Mouse (Mus musculus) hindbrain, embryonic 15.5 days (tissue): ENCODE measurements at regions not wholly inside any gene's neighbourhood (a gene's known extent, or its start where the extent isn't known, plus 50 kb on each side); places are given as distances from the start of the nearest gene placed in this dataset.
A peak's percentile ranks its signal among the peaks of the same experiment; 100 is the strongest.
"Not testable (repeated sequence)": the region's sequence is repeated elsewhere in the genome, so short reads cannot be mapped to it uniquely, and the experiment has no call there.

Source experiments
- ATAC-seq: fragments of 200-750 bp; cut with Nextera tagmentation; 2 replicates; pipeline ENCODE4 v1.8.0; 2017; ENCODE audit warnings: low read depth, moderate number of reproducible peaks, moderate TSS enrichment; ENCODE audit not compliant: low FRiP score
- H3K27ac ChIP-seq: fragments of 300-500 bp; sonication (generic); replicated peaks from 2 replicates; pipeline ENCODE4 v1.5.1; 2015; ENCODE audit warnings: mild to moderate bottlenecking, inconsistent platforms
- H3K27me3 ChIP-seq: fragments of 300-500 bp; sonication (generic); 2 replicates; pipeline ENCODE4 v1.6.1; 2015; ENCODE audit warnings: control low read depth, inconsistent platforms
- H3K36me3 ChIP-seq: fragments of 300-500 bp; sonication (generic); 2 replicates; pipeline ENCODE4 v1.6.1; 2015; ENCODE audit warnings: control low read depth, inconsistent platforms
- H3K4me1 ChIP-seq: fragments of 300-500 bp; sonication (generic); replicated peaks from 2 replicates; pipeline ENCODE4 v1.6.1; 2015; ENCODE audit warnings: control low read depth, inconsistent platforms
- H3K4me2 ChIP-seq: fragments of 300-500 bp; sonication (generic); 2 replicates; pipeline ENCODE4 v1.6.1; 2015; ENCODE audit warnings: moderate library complexity, mild to moderate bottlenecking, inconsistent platforms
- H3K4me3 ChIP-seq: fragments of 300-500 bp; sonication (generic); 2 replicates; pipeline ENCODE4 v1.5.1; 2015; ENCODE audit warnings: mild to moderate bottlenecking, inconsistent platforms
- H3K9ac ChIP-seq: fragments of 300-500 bp; sonication (generic); 2 replicates; pipeline ENCODE4 v1.6.1; 2015; ENCODE audit warnings: inconsistent platforms
- H3K9me3 ChIP-seq: fragments of 300-500 bp; sonication (generic); 2 replicates; pipeline ENCODE4 v1.6.1; 2016; ENCODE audit warnings: control low read depth, inconsistent platforms
- WGBS: fragments of 180-500 bp; shearing (Covaris S2); methylation state at CpG from one replicate; pipeline ENCODE4 v1.1.7; 2015; 5-methylcytosine and 5-hydroxymethylcytosine counted together

DNA sequence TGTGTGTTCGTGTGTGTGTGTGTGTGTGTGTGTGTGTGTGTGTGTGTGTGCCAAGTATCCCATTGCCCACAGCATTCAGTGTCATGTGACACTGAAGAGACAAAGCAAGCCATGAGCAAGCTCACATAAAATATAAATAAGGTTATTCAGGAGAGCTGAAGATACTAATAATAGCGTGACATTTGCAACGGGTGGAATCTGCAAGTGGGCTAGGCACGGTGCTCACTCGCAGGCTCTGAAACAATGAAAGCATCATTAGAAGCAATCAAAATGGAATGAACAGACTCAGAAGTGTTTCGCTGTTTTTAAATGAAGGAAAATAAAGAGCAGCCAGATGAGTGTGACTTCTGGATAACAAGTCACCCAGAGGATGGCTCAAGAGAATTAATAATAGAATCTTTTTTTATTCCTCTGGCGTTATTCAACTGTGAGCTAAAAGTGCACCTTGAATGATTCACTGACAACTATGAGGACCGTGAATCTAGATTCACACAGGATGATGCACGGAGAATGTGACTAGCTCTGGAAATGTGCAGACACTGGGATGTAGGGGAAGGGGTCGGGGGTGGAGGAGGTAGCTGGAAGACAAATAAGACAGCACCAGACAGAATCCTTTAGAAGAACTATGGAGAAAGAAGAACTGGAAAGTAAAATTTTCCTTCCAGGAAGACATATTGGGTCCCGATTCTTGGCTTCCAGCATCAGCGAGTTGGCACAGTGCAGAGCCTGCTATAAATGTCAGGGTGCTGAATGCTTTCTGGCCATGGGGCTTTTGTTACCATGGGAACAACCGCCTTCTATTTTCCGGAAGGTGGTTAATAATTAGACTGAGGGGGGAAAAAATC is 55.3 kb downstream of the Actbl2 start:
- Histone ChIP-seq H3K9ac (no peak overlapping the region), H3K4me2 (peak overlapping the region; percentile 26; the same call in 1 of the 2 replicates), H3K36me3 (no peaks in the 10 kb centered on the region), H3K4me1 (peaks cover 12% of the 10 kb centered on the region; the same call in 1 of the 2 replicates), H3K27me3 (no peaks in the 10 kb centered on the region), H3K4me3 (no peak overlapping the region), H3K27ac (peak overlapping the region; percentile 66), H3K9me3 (no peaks in the 10 kb centered on the region)
- 50% methylated on average over 14 of the region's 14 CpGs for WGBS
- ATAC-seq: peak; percentile 68; the same call in 1 of the 2 replicates

DNA sequence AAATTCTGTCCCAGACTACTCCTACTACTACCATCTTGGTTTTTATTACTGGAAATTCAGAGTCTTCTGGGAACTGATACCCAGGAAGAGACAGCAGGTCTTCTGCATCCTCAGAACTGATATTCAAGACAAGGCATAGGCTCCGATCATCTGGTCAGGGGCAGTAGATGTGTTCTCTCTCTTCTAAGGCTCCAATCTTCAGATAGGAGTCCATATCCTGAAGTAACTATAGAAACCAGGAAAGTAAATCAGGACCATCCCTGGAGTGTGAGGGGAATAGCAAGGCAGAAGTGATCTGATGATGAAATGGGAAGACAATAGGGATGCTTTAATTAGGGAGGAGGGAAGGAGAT is 55.9 kb downstream of the Actbl2 start:
- Histone ChIP-seq H3K9ac (no peak overlapping the region), H3K4me2 (peak overlapping the region; percentile 26; the same call in 1 of the 2 replicates), H3K9me3 (no peaks in the 10 kb centered on the region), H3K27me3 (no peaks in the 10 kb centered on the region), H3K27ac (peak overlapping the region; percentile 66), H3K36me3 (no peaks in the 10 kb centered on the region), H3K4me1 (peaks cover 12% of the 10 kb centered on the region; the same call in 1 of the 2 replicates), H3K4me3 (no peak overlapping the region)
- no peak for ATAC-seq
- 86% methylated on average over 1 of the region's 1 CpGs for WGBS

DNA sequence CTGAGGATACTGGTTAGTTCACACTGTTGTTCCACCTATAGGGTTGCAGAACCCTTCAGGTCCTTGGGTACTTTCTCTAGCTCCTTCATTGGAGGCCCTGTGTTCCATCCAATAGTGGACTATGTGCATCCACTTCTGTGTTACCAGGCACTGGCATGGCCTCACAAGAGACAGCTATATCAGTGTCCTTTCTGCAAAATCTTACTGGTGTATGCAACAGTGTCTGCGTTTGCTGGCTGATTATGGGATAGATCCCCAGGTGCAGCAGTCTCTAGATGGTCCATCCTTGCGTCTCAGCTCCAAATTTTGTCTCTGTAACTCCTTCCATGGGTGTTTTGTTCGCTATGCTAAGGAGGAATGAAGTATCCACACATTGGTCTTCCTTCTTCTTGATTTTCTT is 58.7 kb downstream of the Actbl2 start:
- not testable (repeated sequence) for H3K4me3 ChIP-seq, ATAC-seq, H3K9ac ChIP-seq, H3K36me3 ChIP-seq, H3K27ac ChIP-seq, H3K9me3 ChIP-seq, H3K27me3 ChIP-seq, H3K4me2 ChIP-seq
- whole genome bisulfite sequencing: 90% methylated on average over 3 of the region's 3 CpGs
- H3K4me1 ChIP-seq: peaks cover 12% of the 10 kb centered on the region; the same call in 1 of the 2 replicates

DNA sequence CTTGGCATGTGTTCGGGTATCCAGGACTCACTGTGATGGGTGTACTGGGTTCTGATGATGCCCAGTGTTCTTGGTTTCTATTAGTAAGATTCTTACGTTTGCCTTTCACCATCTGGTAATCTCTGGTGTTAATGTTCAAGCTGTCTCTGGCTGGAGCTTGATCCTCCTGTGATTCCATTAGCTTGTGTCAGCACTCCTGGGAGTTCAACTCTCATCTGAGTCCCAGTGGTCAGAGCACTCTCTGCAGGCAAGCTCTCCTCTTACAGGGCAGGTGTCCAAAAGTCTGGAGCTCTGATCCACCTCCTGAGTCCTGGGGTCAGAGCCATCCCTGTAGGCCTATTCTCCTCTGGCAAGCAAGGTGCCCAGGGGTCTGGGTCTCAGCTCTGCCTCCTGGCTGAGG is 63.1 kb downstream of the Actbl2 start:
- H3K4me3 ChIP-seq, ATAC-seq, H3K27ac ChIP-seq, H3K9ac ChIP-seq, H3K4me1 ChIP-seq, H3K4me2 ChIP-seq, H3K9me3 ChIP-seq, H3K27me3 ChIP-seq, H3K36me3 ChIP-seq: not testable (repeated sequence)
- WGBS: 94% methylated on average over 2 of the region's 2 CpGs

DNA sequence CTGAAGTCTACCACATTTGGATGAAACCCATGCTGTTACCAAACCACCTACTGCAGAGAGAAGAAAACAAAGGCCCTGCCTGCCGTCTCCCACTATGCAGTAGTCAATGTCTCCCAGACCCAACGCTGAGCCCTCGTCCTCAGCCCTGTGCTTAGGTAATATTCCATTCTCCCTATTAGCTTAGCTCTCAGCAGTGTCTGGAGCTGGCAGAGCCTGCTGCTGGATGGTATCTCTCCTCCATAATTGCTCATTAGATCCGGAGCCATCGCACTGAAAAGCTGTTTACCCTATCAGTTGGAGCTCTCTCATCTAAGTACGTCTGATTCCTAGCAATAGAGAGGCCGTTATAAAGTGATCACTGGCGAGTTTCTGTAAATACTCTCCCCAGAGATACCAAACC is 68.4 kb downstream of the Actbl2 start:
- Histone ChIP-seq H3K4me2 (no peak overlapping the region), H3K4me1 (no peaks in the 10 kb centered on the region), H3K27me3 (no peaks in the 10 kb centered on the region), H3K9ac (no peak overlapping the region), H3K4me3 (no peak overlapping the region), H3K36me3 (no peaks in the 10 kb centered on the region), H3K27ac (peak overlapping the region; percentile 59; the same call in 1 of the 2 replicates), H3K9me3 (no peaks in the 10 kb centered on the region)
- WGBS: 54% methylated on average over 8 of the region's 8 CpGs
- peak; percentile 59; the same call in 1 of the 2 replicates for ATAC-seq

DNA sequence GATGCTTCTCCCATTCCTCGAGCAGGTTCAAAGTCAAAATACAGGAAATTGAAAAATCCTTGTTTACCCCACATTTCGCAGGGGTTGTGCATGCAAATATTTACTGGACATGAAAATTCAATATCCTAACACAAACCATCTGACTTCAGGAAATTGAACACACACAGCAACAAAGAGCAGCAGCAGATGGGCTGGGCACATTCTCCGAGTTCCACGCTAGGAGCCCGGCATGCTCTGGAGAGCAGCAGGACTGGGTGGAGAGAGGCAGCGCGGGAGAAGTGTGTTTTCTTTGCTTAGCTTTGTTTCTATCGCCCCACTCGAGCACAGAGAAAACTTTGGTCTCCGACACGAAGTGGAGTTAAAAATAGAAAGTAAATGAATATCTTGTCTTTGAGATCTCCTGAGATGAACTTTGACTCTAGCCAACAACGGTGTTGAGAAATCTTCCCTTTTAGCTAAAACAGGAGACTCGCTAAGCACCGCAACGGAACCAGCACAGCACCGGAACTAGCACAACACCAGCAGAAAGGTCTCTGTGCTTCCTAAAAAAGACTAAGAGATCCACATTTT is 71.4 kb downstream of the Actbl2 start:
- WGBS: 77% methylated on average over 16 of the region's 16 CpGs
- Histone ChIP-seq H3K4me1 (no peaks in the 10 kb centered on the region), H3K27me3 (no peaks in the 10 kb centered on the region), H3K27ac (no peak overlapping the region), H3K9ac (no peak overlapping the region), H3K9me3 (no peaks in the 10 kb centered on the region), H3K4me3 (no peak overlapping the region), H3K4me2 (no peak overlapping the region), H3K36me3 (no peaks in the 10 kb centered on the region)
- ATAC-seq: no peak

DNA sequence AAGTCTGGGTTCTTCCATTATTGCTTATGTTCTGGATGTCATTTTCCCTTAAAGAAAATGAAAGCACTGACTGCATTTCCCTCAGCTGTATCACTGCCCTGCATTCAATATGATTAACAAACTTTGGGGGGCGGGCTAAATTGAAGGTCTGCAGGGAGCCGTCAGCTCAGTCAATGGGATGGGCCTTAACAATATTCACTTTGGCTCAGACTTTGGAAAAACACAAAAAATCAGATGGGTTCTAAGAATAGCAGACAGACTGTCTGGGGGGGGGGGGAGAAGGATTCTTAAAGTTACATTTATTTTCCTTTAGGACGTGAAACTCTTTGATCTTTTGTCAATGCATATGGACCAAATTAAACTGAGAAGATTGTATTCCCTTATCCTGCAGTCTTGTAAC is 78.2 kb downstream of the Actbl2 start:
- H3K4me3 ChIP-seq: no peak overlapping the region
- WGBS: 77% methylated on average over 3 of the region's 3 CpGs
- no peaks in the 10 kb centered on the region for H3K27me3 ChIP-seq
- no peak for ATAC-seq
- H3K36me3 ChIP-seq: no peaks in the 10 kb centered on the region
- H3K9me3 ChIP-seq: no peaks in the 10 kb centered on the region
- no peak overlapping the region for H3K9ac ChIP-seq
- no peak overlapping the region for H3K27ac ChIP-seq
- no peaks in the 10 kb centered on the region for H3K4me1 ChIP-seq
- H3K4me2 ChIP-seq: no peak overlapping the region

DNA sequence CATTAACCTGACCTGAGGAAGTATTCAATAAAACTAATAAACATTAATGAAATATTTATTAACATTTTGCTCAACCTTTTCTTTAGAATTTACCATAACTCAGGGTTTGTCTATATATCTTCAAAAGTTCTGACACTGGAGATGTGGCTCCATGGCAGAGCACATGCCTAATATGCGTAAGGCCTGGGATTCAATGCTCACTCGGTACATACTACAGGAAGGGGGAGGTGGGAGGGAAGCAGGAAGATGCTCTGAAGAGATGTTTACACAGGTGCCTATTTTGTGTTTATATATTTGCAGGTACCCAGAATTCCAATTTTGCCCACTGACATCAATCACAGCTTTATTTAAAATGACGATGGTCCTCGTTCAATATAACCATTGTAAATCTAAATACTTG is 79.0 kb downstream of the Actbl2 start:
- no peak overlapping the region for H3K4me3 ChIP-seq
- ATAC-seq: no peak
- no peak overlapping the region for H3K9ac ChIP-seq
- no peak overlapping the region for H3K27ac ChIP-seq
- no peaks in the 10 kb centered on the region for H3K27me3 ChIP-seq
- no peak overlapping the region for H3K4me2 ChIP-seq
- WGBS: 90% methylated on average over 4 of the region's 4 CpGs
- no peaks in the 10 kb centered on the region for H3K9me3 ChIP-seq
- no peaks in the 10 kb centered on the region for H3K4me1 ChIP-seq
- H3K36me3 ChIP-seq: no peaks in the 10 kb centered on the region

DNA sequence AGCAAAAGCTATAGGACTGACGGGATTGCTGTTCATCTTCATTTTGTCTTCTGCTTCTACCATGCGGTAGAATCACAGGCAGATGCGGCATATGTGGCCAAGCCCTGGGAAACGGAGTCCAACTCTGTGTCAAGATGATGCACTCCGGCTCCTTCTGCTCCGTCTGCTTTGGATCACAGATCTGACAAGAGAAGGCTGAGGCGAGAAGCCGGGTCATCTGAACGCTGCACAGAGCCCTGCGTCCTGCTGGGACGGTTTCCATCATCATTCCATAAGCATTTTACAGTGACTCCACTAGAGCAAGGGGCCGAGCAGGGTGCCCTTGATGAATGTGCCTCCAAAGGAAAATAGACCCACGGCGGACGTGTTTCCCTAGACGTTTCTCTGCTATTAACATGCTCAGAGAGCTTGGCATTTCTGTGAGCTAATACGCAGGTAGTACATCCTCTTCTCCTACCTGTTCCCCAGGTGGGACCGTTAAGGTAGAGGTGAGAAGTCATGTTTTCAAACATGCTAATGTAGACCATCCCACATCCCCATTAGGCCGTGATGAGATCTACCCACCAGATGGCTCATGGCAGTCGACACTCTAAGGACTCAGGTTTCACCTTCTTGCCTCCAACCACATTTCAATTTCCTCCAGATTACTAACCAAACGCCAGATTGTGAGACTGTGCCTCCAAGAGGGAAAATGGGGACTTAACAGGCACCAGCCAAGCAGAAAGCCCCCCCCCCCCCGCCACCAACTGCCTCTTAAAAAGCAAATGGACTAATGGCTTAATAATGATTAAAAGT is 79.6 kb downstream of the Actbl2 start:
- H3K9ac ChIP-seq: no peak overlapping the region
- H3K36me3 ChIP-seq: no peaks in the 10 kb centered on the region
- ATAC-seq: no peak
- H3K27ac ChIP-seq: no peak overlapping the region
- H3K4me2 ChIP-seq: no peak overlapping the region
- H3K4me1 ChIP-seq: no peaks in the 10 kb centered on the region
- no peak overlapping the region for H3K4me3 ChIP-seq
- H3K27me3 ChIP-seq: no peaks in the 10 kb centered on the region
- H3K9me3 ChIP-seq: no peaks in the 10 kb centered on the region
- WGBS: 82% methylated on average over 22 of the region's 22 CpGs

DNA sequence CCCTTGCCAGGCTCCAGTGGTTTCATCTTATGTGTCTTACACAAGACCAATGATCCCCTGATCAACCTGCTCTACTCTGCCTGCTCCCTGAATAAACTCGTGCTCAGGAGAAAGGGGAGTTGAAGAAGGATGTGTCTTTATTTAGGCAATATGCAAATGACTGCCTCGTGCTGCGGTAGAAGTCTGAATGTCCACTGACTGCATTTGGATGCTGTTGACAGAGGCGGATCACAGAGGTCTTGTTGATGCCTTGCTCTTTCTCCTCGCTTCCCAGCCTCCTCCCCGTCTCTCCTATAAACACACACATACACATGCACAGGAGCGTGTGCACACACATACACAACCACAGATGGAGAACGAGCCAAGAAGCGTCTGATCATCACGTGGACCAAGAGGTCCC is 90.2 kb downstream of the Actbl2 start:
- Histone ChIP-seq H3K4me3 (no peak overlapping the region), H3K4me1 (no peaks in the 10 kb centered on the region), H3K9ac (no peak overlapping the region), H3K27me3 (no peaks in the 10 kb centered on the region), H3K36me3 (no peaks in the 10 kb centered on the region), H3K4me2 (no peak overlapping the region), H3K9me3 (no peaks in the 10 kb centered on the region), H3K27ac (no peak overlapping the region)
- 80% methylated on average over 10 of the region's 10 CpGs for WGBS
- ATAC-seq: no peak

DNA sequence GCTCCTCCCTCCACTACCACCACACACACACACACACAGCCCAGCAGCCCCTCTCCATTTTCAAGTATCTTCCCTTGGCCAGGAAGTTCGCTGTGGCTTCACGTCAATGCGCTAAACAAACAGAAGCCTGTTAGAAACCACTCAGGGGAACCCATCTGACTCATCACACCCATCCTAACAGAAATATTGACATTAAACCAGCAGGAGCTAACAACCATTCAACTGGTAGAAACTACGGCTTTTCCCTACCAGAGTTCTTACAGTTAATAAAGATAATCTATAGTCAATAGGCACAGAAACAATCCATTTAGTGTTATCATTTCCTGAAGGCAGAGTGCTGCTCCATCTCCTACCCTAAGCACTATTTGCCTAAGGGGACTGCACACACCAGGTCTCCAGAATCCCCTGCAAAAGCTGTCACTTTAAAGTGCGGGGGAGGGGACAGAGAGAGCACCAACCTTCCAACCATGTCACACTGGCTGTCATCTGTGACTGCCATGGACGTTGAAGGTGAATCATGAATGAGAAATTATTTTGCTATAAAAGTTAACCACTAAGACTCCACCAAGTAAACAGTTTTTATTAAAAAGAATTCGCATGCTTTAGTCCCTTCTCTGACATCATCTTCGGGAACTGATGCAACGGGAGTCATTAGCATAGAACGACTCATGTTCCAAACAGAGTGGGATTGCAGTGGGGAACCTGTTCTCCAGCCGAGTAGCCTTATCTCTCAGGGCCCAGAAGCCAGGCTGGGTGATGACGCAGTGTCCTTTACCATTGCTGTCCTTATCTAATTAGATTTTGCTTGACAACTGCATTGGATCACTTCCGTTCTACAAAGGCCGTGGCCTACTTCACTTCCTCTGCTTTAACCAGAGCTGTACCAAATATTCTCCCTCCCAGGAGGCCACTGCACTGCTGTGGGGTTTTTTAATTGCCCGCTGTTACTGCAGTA is 91.0 kb downstream of the Actbl2 start:
- no peaks in the 10 kb centered on the region for H3K4me1 ChIP-seq
- no peak overlapping the region for H3K4me3 ChIP-seq
- no peak overlapping the region for H3K4me2 ChIP-seq
- no peaks in the 10 kb centered on the region for H3K36me3 ChIP-seq
- no peaks in the 10 kb centered on the region for H3K9me3 ChIP-seq
- H3K27me3 ChIP-seq: no peaks in the 10 kb centered on the region
- WGBS: 72% methylated on average over 15 of the region's 15 CpGs
- no peak overlapping the region for H3K27ac ChIP-seq
- H3K9ac ChIP-seq: no peak overlapping the region
- no peak for ATAC-seq
